Comparison of ENCODE assay signal across 8 mouse cellular contexts in the genomic region with DNA sequence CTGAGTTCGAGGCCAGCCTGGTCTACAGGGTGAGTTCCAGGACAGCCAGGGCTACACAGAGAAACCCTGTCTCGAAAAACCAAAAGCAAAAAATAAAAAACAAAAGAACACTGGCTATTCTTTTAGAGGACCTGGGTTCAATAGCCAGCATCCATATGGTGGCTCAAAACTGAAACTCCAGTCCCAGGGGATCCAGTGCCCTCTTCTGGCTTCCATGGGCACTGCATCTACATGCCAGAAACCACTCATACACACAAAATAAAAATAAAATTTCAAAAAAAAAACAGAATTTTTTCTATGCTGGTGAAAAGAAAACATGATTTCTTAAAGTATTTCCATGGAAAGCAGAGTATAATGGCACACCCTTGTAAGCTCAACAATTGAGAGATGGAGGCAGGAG. TPM values are rescaled to one million over a fixed set of nuclear protein-coding genes. Genes with fewer than 3 reads are reported as not detected.
DNase-seq lines count a peak whose midpoint lies in the region; ATAC-seq lines count a peak whose summit lies in the region.

No protein-coding gene starts in this region.

- no peaks in the 10 kb centered on the region for H3K4me1 ChIP-seq in midbrain, embryonic 14.5 days (ENCODE audit: control insufficient read depth, insufficient read depth, low read length)
- H3K4me1 ChIP-seq in midbrain, embryonic 11.5 days (ENCODE audit: control insufficient read depth, insufficient read depth, low read length): no peaks in the 10 kb centered on the region

- no peak for ATAC-seq in midbrain, embryonic 14.5 days (ENCODE audit: low FRiP score, low TSS enrichment)
- no peak for ATAC-seq in midbrain, embryonic 11.5 days (ENCODE audit: low FRiP score)

- H3K36me3 ChIP-seq in midbrain, embryonic 14.5 days (ENCODE audit: control insufficient read depth, insufficient read depth, low read length): no peaks in the 10 kb centered on the region
- H3K36me3 ChIP-seq in midbrain, embryonic 11.5 days (ENCODE audit: control insufficient read depth, insufficient read depth, low read length): no peaks in the 10 kb centered on the region

- peak; percentile 26 to 41 for DNase-seq in cerebellum, adult 18-20 months
- no peak for DNase-seq in cerebellum, adult 11 months
- peak; percentile 49 for DNase-seq in midbrain, embryonic 14.5 days
- no peak for DNase-seq in midbrain, embryonic 11.5 days (ENCODE audit: low spot score, missing footprints)
- peak; percentile 51 to 55 for DNase-seq in kidney, postnatal 4 days
- peak; percentile 12 to 36 for DNase-seq in spleen, postnatal 14 days (ENCODE audit: low spot score in 2 of 2)
- DNase-seq in yolk sac, embryonic 10.5 days (ENCODE audit: low spot score): no peak
- DNase-seq in layer of hippocampus, adult 8-10 months (ENCODE audit: low spot score in 2 of 2): no peak

- H3K27me3 ChIP-seq in midbrain, embryonic 14.5 days (ENCODE audit: control insufficient read depth, insufficient read depth, low read length): no peaks in the 10 kb centered on the region
- no peaks in the 10 kb centered on the region for H3K27me3 ChIP-seq in midbrain, embryonic 11.5 days (ENCODE audit: control insufficient read depth, insufficient read depth, low read length)

- no peak overlapping the region for H3K4me2 ChIP-seq in midbrain, embryonic 14.5 days (ENCODE audit: low read length)
- H3K4me2 ChIP-seq in midbrain, embryonic 11.5 days: no peak overlapping the region

- H3K4me3 ChIP-seq in midbrain, embryonic 14.5 days (replicated peaks; ENCODE audit: low read depth, low read length): no peak overlapping the region
- no peak overlapping the region for H3K4me3 ChIP-seq in midbrain, embryonic 11.5 days (ENCODE audit: low read depth, low read length)

- H3K27ac ChIP-seq in midbrain, embryonic 14.5 days (replicated peaks; ENCODE audit: low read depth, low read length): no peak overlapping the region
- no peak overlapping the region for H3K27ac ChIP-seq in midbrain, embryonic 11.5 days (ENCODE audit: low read depth, low read length)

- 92% methylated on average over 2 of the region's 2 CpGs for WGBS in midbrain, embryonic 14.5 days
- 91% methylated on average over 2 of the region's 2 CpGs for WGBS in midbrain, embryonic 11.5 days

- no peaks in the 10 kb centered on the region for H3K9me3 ChIP-seq in midbrain, embryonic 14.5 days (ENCODE audit: control insufficient read depth, low read length)
- H3K9me3 ChIP-seq in midbrain, embryonic 11.5 days (ENCODE audit: control insufficient read depth, low read length): no peaks in the 10 kb centered on the region

- H3K9ac ChIP-seq in midbrain, embryonic 14.5 days (replicated peaks; ENCODE audit: low read length): no peak overlapping the region
- no peak overlapping the region for H3K9ac ChIP-seq in midbrain, embryonic 11.5 days (ENCODE audit: low read length)

RNA-seq across cellular contexts. Expression of gene Spop, which starts 18.3 kb away (rescaled TPM):
- polyA plus RNA-seq in midbrain, embryonic 14.5 days (2014; fragmentation: Nextera tagmentation; extraction: Ambion mirVana): 138 and 161 TPM in 2 replicates
- 132 and 162 TPM in 2 replicates for polyA plus RNA-seq in midbrain, embryonic 11.5 days (2014; fragmentation: Nextera tagmentation; extraction: Ambion mirVana)
- 100 to 1,000 TPM; 157 to 180 (median 166) TPM for total RNA-seq in layer of hippocampus, adult 8-10 months (2022)

RNA-seq across cellular contexts. Expression of gene Slc35b1, which starts 47.7 kb away (rescaled TPM):
- 158 and 167 TPM in 2 replicates for polyA plus RNA-seq in midbrain, embryonic 14.5 days (2014; fragmentation: Nextera tagmentation; extraction: Ambion mirVana)
- polyA plus RNA-seq in midbrain, embryonic 11.5 days (2014; fragmentation: Nextera tagmentation; extraction: Ambion mirVana): 130 and 133 TPM in 2 replicates
- total RNA-seq in layer of hippocampus, adult 8-10 months (2022): 10 to 100 TPM; 59.4 to 78.3 (median 73.1) TPM

Comparison
In these comparisons a context has a peak if more than half of its experiments do, and no peak if none do; other contexts are left out.
1. DNase-seq: peak in cerebellum, adult 18-20 months (2 of 2), midbrain, embryonic 14.5 days (single experiment), kidney, postnatal 4 days (2 of 2) and spleen, postnatal 14 days (2 of 2); none in cerebellum, adult 11 months (single experiment), midbrain, embryonic 11.5 days (single experiment), yolk sac, embryonic 10.5 days (single experiment) and layer of hippocampus, adult 8-10 months (0 of 2).